Comparison of ENCODE assay signal across 8 mouse cellular contexts in the genomic region with DNA sequence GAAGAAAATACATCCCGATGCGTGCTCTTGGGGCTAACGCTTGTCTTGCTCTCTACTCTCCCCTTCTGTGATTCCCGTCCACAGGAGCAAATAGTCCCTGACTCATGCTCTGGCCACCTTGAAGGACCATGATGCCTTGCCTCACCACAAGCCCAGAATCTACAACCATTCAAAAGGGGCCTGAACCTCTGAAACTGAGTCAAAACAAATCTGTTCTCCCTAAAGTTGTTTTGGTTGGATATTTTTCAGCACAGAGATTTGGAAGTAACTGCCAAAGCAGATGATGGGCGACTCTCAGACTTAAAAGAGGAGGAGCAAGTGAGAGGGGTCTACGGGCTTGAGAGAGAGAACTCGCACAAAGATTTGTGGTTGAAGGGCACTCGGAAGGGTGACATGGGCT. TPM values are rescaled to one million over a fixed set of nuclear protein-coding genes. Genes with fewer than 3 reads are reported as not detected.
DNase-seq lines count a peak whose midpoint lies in the region; ATAC-seq and TF ChIP-seq lines count a peak whose summit lies in the region.

No protein-coding gene starts in this region.

- no peaks in the 10 kb centered on the region for H3K9me3 ChIP-seq in embryonic facial prominence, embryonic 12.5 days

- no peaks in the 10 kb centered on the region for H3K27me3 ChIP-seq in embryonic facial prominence, embryonic 12.5 days
- no peaks in the 10 kb centered on the region for H3K27me3 ChIP-seq in myocyte (ENCODE audit: control insufficient read depth, insufficient read depth, insufficient read length)

- peak overlapping the region; percentile 79 for H3K9ac ChIP-seq in embryonic facial prominence, embryonic 12.5 days

- no peak overlapping the region for H3K27ac ChIP-seq in embryonic facial prominence, embryonic 12.5 days

- H3K4me1 ChIP-seq in embryonic facial prominence, embryonic 12.5 days: peaks cover 18% of the 10 kb centered on the region

- peak overlapping the region; percentile 84 for H3K4me2 ChIP-seq in embryonic facial prominence, embryonic 12.5 days (replicated peaks)
- H3K4me2 ChIP-seq in myocyte (ENCODE audit: low read depth): peak overlapping the region; percentile 89

- DNase-seq in embryo, embryonic 11 days: peak; percentile 14
- DNase-seq in embryo, embryonic 10 days (ENCODE audit: low spot score): no peak
- DNase-seq in 3134 (ENCODE audit: extremely low read depth, insufficient read length, low spot score): peak; percentile 43
- no peak for DNase-seq in frontal cortex, postnatal 14 days (ENCODE audit: low spot score in 2 of 2)
- no peak for DNase-seq in left cerebral cortex, adult 8-10 months (ENCODE audit: low spot score in 2 of 2)

- H3K4me3 ChIP-seq in embryonic facial prominence, embryonic 12.5 days: peak overlapping the region; percentile 73
- peak overlapping the region; percentile 95 for H3K4me3 ChIP-seq in myocyte

- ATAC-seq in embryonic facial prominence, embryonic 12.5 days (ENCODE audit: insufficient number of reproducible peaks, insufficient read depth, low FRiP score, low TSS enrichment): no peak
- ATAC-seq in inflammation-experienced regulatory T-cells, adult 6 months: peak; percentile 0

- H3K36me3 ChIP-seq in embryonic facial prominence, embryonic 12.5 days: no peaks in the 10 kb centered on the region
- no peaks in the 10 kb centered on the region for H3K36me3 ChIP-seq in myocyte (ENCODE audit: control insufficient read depth, insufficient read depth)

- 19% methylated on average over 8 of the region's 8 CpGs for WGBS in embryonic facial prominence, embryonic 12.5 days

- H3ac ChIP-seq in myocyte (ENCODE audit: control insufficient read depth, insufficient read length): peak overlapping the region; percentile 6

- TF ChIP-seq POLR2A in myocyte (IDR thresholded peaks at IDR 0.05; ENCODE audit: insufficient read length, low read depth): no peak

- H3K79me2 ChIP-seq in myocyte (ENCODE audit: control insufficient read depth, insufficient read depth): peaks cover 44% of the 10 kb centered on the region

TF ChIP-seq in myocyte, 11 proteins besides CTCF, POLR2A, EP300 and RAD21:
- TF ChIP-seq MYOG (IDR thresholded peaks at IDR 0.05; ENCODE audit: control insufficient read depth in 1 of 3, insufficient read depth in 1 of 3, insufficient read length in 2 of 3, low read depth in 2 of 3): no peak
- TF ChIP-seq TCF12 (IDR thresholded peaks at IDR 0.05; ENCODE audit: insufficient read depth, poor library complexity, severe bottlenecking): no peak
- TF ChIP-seq CEBPB (IDR thresholded peaks at IDR 0.05; ENCODE audit: insufficient read depth, poor library complexity, severe bottlenecking): no peak
- TF ChIP-seq POLR2AphosphoS2 (IDR thresholded peaks at IDR 0.05; ENCODE audit: insufficient read length, low read depth): no peak

RNA-seq across cellular contexts. Expression of a gene that starts 0.5 kb away (rescaled TPM):
- 153 and 170 TPM in 2 replicates for polyA plus RNA-seq in embryonic facial prominence, embryonic 12.5 days (2016; fragmentation: Nextera tagmentation; extraction: Ambion mirVana)
- 100 to 1,000 TPM in 1 of 3 experiments, 10 to 100 TPM in 2; 82.3 to 118 (median 93.2) TPM for polyA plus RNA-seq in inflammation-experienced regulatory T-cells, adult 6 months (2017; shearing (Covaris generic))
- polyA plus RNA-seq in myocyte (2012; fragmentation: generic; extraction: Trizol): 30.9 TPM
- 10 to 100 TPM; 44.6 to 59.7 (median 56.6) TPM for total RNA-seq in left cerebral cortex, adult 8-10 months (2022)

RNA-seq across cellular contexts. Expression of a gene that starts 0.6 kb away (rescaled TPM):
- 21.8 and 22.7 TPM in 2 replicates for polyA plus RNA-seq in embryonic facial prominence, embryonic 12.5 days (2016; fragmentation: Nextera tagmentation; extraction: Ambion mirVana)
- polyA plus RNA-seq in inflammation-experienced regulatory T-cells, adult 6 months (2017; shearing (Covaris generic)): 1 to 10 TPM in 1 of 3 experiments, under 1 TPM in 2; 0.32 to 1.8 (median 0.82) TPM
- polyA plus RNA-seq in myocyte (2012; fragmentation: generic; extraction: Trizol): 1.0 TPM
- total RNA-seq in left cerebral cortex, adult 8-10 months (2022): 10 to 100 TPM; 12.5 to 14.0 (median 13.4) TPM

RNA-seq across cellular contexts. Expression of a gene that starts 26.7 kb away (rescaled TPM):
- polyA plus RNA-seq in embryonic facial prominence, embryonic 12.5 days (2016; fragmentation: Nextera tagmentation; extraction: Ambion mirVana): 9.1 and 15.0 TPM in 2 replicates
- not detected for polyA plus RNA-seq in inflammation-experienced regulatory T-cells, adult 6 months (2017; shearing (Covaris generic))
- not detected for polyA plus RNA-seq in myocyte (2012; fragmentation: generic; extraction: Trizol)
- total RNA-seq in left cerebral cortex, adult 8-10 months (2022): 1 to 10 TPM in 2 of 4 experiments, under 1 TPM in 2; 0.63 to 1.3 (median 0.99) TPM

Comparison
In these comparisons a context has a peak if more than half of its experiments do, and no peak if none do; other contexts are left out.
1. DNase-seq: peak in embryo, embryonic 11 days (single experiment) and 3134 (single experiment); none in embryo, embryonic 10 days (single experiment), frontal cortex, postnatal 14 days (0 of 2) and left cerebral cortex, adult 8-10 months (0 of 2).
2. RNA of a gene that starts 26.7 kb away (polyA plus RNA-seq): 9.1 to 15.0 TPM in embryonic facial prominence, embryonic 12.5 days; not detected in inflammation-experienced regulatory T-cells, adult 6 months and not detected in myocyte (single experiment); every median in the first group is over 10 times any median in the second.